Comparison of ENCODE assay signal across 8 mouse cellular contexts in genomic region chr19:3292028-3292427, GRCm38 (mm10). TPM values are rescaled to one million over a fixed set of nuclear protein-coding genes. Genes with fewer than 3 reads are reported as not detected.
DNase-seq lines count a peak whose midpoint lies in the region; ATAC-seq lines count a peak whose summit lies in the region.

No protein-coding gene starts in this region.

- WGBS in kidney, embryonic 15.5 days: 65% methylated on average over 2 of the region's 2 CpGs
- 86% methylated on average over 2 of the region's 2 CpGs for WGBS in liver, embryonic 12.5 days (ENCODE audit: insufficient replicate concordance)
- 68% methylated on average over 2 of the region's 2 CpGs for WGBS in stomach, embryonic 14.5 days

- DNase-seq in 3T3-L1 (ENCODE audit: low read depth, low spot score): peak; percentile 73
- peak; percentile 46 for DNase-seq in T-cell, adult 2 months (ENCODE audit: low spot score)
- peak; percentile 32 for DNase-seq in embryo, embryonic 11.5 days (ENCODE audit: low read depth, low spot score)
- DNase-seq in heart, adult 8-10 months (ENCODE audit: low spot score): peak; percentile 50
- peak; percentile 47 for DNase-seq in neural tube, embryonic 10.5 days (ENCODE audit: extremely low spot score, low spot score)

- no peaks in the 10 kb centered on the region for H3K4me1 ChIP-seq in kidney, embryonic 15.5 days
- H3K4me1 ChIP-seq in liver, embryonic 12.5 days: peaks cover 4% of the 10 kb centered on the region
- H3K4me1 ChIP-seq in stomach, embryonic 14.5 days (ENCODE audit: control insufficient read depth, insufficient read depth, low read length): no peaks in the 10 kb centered on the region

- peaks cover 54% of the 10 kb centered on the region for H3K36me3 ChIP-seq in kidney, embryonic 15.5 days
- peaks cover 54% of the 10 kb centered on the region for H3K36me3 ChIP-seq in liver, embryonic 12.5 days
- peaks cover 21% of the 10 kb centered on the region for H3K36me3 ChIP-seq in stomach, embryonic 14.5 days (ENCODE audit: control insufficient read depth, insufficient read depth, low read length)

- H3K4me3 ChIP-seq in kidney, embryonic 15.5 days (replicated peaks): no peak overlapping the region
- H3K4me3 ChIP-seq in liver, embryonic 12.5 days: no peak overlapping the region
- H3K4me3 ChIP-seq in stomach, embryonic 14.5 days (ENCODE audit: low read depth, low read length): no peak overlapping the region

- ATAC-seq in kidney, embryonic 15.5 days (replicated peaks; ENCODE audit: low FRiP score): peak; percentile 76; the same call in 1 of the 2 replicates
- peak; percentile 49; the same call in 1 of the 2 replicates for ATAC-seq in liver, embryonic 12.5 days
- ATAC-seq in stomach, embryonic 14.5 days (ENCODE audit: insufficient number of reproducible peaks, insufficient read depth, low FRiP score, low read depth): peak; percentile 46; the same call in 1 of the 2 replicates

- no peak overlapping the region for H3K9ac ChIP-seq in kidney, embryonic 15.5 days
- no peak overlapping the region for H3K9ac ChIP-seq in liver, embryonic 12.5 days
- H3K9ac ChIP-seq in stomach, embryonic 14.5 days (replicated peaks; ENCODE audit: low read depth, low read length): no peak overlapping the region

- no peak overlapping the region for H3K27ac ChIP-seq in kidney, embryonic 15.5 days
- H3K27ac ChIP-seq in liver, embryonic 12.5 days: no peak overlapping the region
- H3K27ac ChIP-seq in stomach, embryonic 14.5 days (ENCODE audit: low read length): no peak overlapping the region

- no peak overlapping the region for H3K4me2 ChIP-seq in kidney, embryonic 15.5 days
- H3K4me2 ChIP-seq in liver, embryonic 12.5 days: no peak overlapping the region
- no peak overlapping the region for H3K4me2 ChIP-seq in stomach, embryonic 14.5 days (replicated peaks; ENCODE audit: low read depth, low read length)

- no peaks in the 10 kb centered on the region for H3K9me3 ChIP-seq in kidney, embryonic 15.5 days (replicated peaks)
- H3K9me3 ChIP-seq in liver, embryonic 12.5 days (replicated peaks): no peaks in the 10 kb centered on the region
- no peaks in the 10 kb centered on the region for H3K9me3 ChIP-seq in stomach, embryonic 14.5 days (ENCODE audit: control insufficient read depth, low read depth, low read length)

- no peaks in the 10 kb centered on the region for H3K27me3 ChIP-seq in kidney, embryonic 15.5 days
- no peaks in the 10 kb centered on the region for H3K27me3 ChIP-seq in liver, embryonic 12.5 days (replicated peaks)
- no peaks in the 10 kb centered on the region for H3K27me3 ChIP-seq in stomach, embryonic 14.5 days (ENCODE audit: control insufficient read depth, insufficient read depth, low read length)

RNA-seq across cellular contexts. Expression of gene Ighmbp2, which starts 9.2 kb away (rescaled TPM):
- total RNA-seq in heart, adult 8-10 months (2022): 1 to 10 TPM; 2.6 to 3.3 (median 3.2) TPM
- polyA plus RNA-seq in kidney, embryonic 15.5 days (2015; fragmentation: Nextera tagmentation; extraction: Ambion mirVana): 9.5 and 9.6 TPM in 2 replicates
- 5.1 and 5.7 TPM in 2 replicates for polyA plus RNA-seq in liver, embryonic 12.5 days (2016; fragmentation: Nextera tagmentation; extraction: Ambion mirVana)
- polyA plus RNA-seq in stomach, embryonic 14.5 days (2014; fragmentation: Nextera tagmentation; extraction: Ambion mirVana): 7.9 and 9.1 TPM in 2 replicates

RNA-seq across cellular contexts. Expression of gene Mrpl21, which starts 9.3 kb away (rescaled TPM):
- 10 to 100 TPM; 83.4 to 88.5 (median 86.9) TPM for total RNA-seq in heart, adult 8-10 months (2022)
- 126 and 129 TPM in 2 replicates for polyA plus RNA-seq in kidney, embryonic 15.5 days (2015; fragmentation: Nextera tagmentation; extraction: Ambion mirVana)
- polyA plus RNA-seq in liver, embryonic 12.5 days (2016; fragmentation: Nextera tagmentation; extraction: Ambion mirVana): 95.7 and 99.8 TPM in 2 replicates
- polyA plus RNA-seq in stomach, embryonic 14.5 days (2014; fragmentation: Nextera tagmentation; extraction: Ambion mirVana): 130 and 134 TPM in 2 replicates

RNA-seq across cellular contexts. Expression of gene Cpt1a, which starts 30.1 kb away (rescaled TPM):
- 10 to 100 TPM; 46.3 to 65.6 (median 57.4) TPM for total RNA-seq in heart, adult 8-10 months (2022)
- 25.9 and 33.4 TPM in 2 replicates for polyA plus RNA-seq in kidney, embryonic 15.5 days (2015; fragmentation: Nextera tagmentation; extraction: Ambion mirVana)
- polyA plus RNA-seq in liver, embryonic 12.5 days (2016; fragmentation: Nextera tagmentation; extraction: Ambion mirVana): 7.0 and 8.3 TPM in 2 replicates
- polyA plus RNA-seq in stomach, embryonic 14.5 days (2014; fragmentation: Nextera tagmentation; extraction: Ambion mirVana): 21.4 and 25.2 TPM in 2 replicates
